Mouse (Mus musculus): ENCODE data around the gene Pabpn1.

Pabpn1 gene

DNA sequence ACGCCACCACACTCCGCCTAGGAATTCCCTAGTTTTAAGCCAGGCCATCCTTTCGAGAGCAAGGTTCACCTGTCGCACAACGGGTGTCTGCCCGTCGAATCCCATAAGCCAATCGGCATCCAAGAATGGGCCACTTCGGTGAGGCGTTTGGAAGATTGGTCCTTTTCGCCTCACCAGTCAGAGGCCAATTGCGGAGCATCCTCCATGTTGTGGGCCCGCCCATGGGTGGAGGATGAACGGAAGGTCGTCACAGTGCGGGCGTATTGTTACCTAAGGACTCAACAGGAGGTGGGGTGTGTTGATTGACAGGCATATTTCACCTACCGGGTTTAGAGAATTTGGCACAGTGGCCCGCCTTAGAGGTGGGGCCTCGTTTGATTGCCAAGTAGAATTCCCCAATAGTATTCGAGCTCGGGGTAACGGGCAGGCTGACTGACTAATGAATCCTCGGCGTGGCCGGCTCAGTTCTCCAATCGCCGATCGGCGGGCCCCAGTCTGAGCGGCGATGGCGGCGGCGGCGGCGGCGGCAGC, 1.4 kb downstream of the Pabpn1 start:
- peak; percentile 98 for DNase-seq (ENCODE audit: low read depth, low spot score)

DNA sequence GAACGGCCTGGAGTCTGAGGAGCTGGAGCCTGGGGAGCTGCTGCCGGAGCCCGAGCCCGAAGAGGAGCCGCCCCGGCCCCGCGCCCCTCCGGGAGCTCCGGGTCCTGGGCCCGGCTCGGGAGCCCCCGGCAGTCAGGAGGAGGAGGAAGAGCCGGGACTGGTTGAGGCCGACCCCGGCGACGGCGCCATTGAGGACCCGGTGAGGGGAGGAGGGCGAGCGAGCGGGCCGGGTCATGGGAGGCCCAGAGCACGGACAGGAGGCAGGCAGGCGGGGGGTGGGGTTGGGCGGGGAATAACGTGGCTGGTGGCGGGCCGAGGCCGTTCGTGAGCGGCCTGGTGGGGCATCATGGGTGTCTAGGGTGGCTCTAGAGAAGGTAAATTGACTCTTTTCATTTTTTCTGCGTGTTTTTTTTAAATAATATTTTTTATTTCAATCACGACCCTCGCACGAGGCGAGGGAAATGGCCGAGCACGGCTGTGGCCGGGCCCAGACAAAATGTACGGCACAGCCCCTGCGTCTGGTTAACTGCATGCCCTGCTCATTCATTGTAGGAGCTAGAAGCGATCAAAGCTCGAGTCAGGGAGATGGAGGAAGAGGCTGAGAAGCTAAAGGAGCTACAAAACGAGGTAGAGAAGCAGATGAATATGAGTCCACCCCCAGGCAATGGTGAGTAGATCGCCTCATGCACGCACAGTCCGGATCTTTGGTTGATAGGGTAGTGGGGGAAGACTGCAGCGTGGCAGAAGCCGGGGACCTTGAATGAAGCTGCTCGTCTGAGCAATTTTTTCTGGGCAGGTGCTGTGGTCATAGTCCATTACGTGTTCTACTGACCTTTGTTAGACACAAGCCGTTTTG, 2.2 kb downstream of the Pabpn1 start:
- DNase-seq (ENCODE audit: low read depth, low spot score), result no peak

- no peak for DNase-seq (ENCODE audit: low read depth, low spot score)
These were observed 5.1 kb downstream of the Pabpn1 start for GRCm38 (mm10) chr14:54897445-54897844.

DNA sequence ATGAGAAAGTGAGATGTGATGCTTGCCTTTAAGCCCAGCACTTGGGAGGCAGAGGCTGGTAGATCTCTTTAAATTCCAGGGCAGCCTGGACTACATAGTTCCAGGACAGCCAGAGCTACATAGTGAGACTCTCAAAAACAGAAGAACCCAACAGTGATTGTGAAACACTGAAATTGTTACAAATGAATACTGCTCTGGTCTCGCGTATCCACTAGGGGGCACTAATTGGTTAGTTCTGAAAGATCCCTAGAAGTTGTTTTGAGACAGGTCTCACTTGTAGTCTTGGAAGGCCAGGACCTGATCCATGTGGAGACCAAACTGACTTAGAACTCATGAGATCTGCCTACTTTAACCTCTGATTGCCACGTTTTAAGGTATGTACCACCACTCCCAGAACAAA, 8.1 kb downstream of the Pabpn1 start:
- DNase-seq (ENCODE audit: low read depth, low spot score), result peak; percentile 53

GRCm38 (mm10) chr14:54903641-54904040, 11.3 kb downstream of the Pabpn1 start:
- no peak for DNase-seq (ENCODE audit: low read depth, low spot score)

GRCm38 (mm10) chr14:54908682-54909081, 16.4 kb downstream of the Pabpn1 start:
- no peak for DNase-seq (ENCODE audit: low read depth, low spot score)

DNA sequence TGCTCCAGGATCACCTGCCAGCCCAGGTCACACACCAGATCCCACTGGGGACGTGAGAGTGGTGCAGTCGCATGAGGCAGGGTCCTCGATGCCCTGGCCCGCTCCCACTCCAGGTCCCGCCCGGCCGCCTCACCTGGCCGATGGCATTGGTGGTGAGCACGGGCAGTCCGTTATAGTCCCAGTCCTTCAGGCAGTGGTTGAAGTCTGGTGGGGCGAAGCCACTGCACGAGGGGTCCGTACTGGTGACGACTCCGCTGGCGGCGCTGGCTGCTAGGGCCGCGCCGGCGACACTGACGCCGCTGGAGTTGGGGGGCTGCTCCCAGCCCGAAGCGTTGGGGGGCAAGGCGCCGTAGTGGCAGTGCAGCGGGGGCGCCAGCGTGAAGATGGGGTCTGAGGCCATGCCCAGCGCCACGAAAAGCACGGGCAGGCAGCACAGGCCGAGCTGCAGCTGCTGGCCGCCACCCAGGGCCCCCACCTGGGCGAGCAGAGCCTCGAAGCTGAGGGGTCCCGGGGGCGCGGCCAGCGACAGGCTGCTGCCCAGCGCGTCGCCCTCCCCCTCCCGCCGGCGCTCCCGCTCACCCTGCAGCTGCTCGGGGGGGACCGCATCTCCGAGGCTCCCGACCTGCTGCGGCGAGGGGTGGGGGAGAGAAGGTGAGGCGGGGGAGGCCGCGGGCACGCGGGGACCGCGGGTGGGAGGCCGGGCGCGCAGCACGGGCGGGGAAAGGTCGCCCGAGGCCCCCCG, 20.0 kb downstream of the Pabpn1 start:
- DNase-seq (ENCODE audit: low read depth, low spot score), result no peak

GRCm38 (mm10) chr14:54912886-54913285, 20.6 kb downstream of the Pabpn1 start, which contains the start of gene Slc22a17:
Slc22a17 (minus strand) TSS chr14:54913132.
- DNase-seq (ENCODE audit: low read depth, low spot score), result no peak

DNA sequence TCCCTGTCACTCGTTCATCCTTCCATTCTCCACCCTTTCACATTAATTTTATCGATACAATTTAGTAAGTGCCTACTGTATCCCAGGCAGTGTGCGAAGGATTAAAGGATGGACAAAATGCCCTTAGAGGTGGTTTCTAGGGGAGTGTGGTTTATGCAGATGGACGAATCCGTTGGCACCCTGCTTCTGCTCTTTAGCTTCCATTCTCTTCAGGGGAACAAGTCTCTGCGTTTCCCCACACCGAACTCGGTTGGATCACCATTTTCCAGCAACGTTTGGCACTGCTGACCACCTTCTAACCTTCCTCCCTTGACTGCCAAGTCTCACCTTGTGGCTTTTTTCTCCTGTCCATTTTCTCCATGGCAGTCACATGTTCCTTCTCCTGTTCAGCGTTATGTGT, 21.0 kb downstream of the Pabpn1 start:
- DNase-seq (ENCODE audit: low read depth, low spot score), result no peak

GRCm38 (mm10) chr14:54920076-54920685, 27.9 kb downstream of the Pabpn1 start:
- DNase-seq (ENCODE audit: low read depth, low spot score), result no peak

GRCm38 (mm10) chr14:54924641-54925348, 32.5 kb downstream of the Pabpn1 start:
- DNase-seq (ENCODE audit: low read depth, low spot score), result no peak

DNA sequence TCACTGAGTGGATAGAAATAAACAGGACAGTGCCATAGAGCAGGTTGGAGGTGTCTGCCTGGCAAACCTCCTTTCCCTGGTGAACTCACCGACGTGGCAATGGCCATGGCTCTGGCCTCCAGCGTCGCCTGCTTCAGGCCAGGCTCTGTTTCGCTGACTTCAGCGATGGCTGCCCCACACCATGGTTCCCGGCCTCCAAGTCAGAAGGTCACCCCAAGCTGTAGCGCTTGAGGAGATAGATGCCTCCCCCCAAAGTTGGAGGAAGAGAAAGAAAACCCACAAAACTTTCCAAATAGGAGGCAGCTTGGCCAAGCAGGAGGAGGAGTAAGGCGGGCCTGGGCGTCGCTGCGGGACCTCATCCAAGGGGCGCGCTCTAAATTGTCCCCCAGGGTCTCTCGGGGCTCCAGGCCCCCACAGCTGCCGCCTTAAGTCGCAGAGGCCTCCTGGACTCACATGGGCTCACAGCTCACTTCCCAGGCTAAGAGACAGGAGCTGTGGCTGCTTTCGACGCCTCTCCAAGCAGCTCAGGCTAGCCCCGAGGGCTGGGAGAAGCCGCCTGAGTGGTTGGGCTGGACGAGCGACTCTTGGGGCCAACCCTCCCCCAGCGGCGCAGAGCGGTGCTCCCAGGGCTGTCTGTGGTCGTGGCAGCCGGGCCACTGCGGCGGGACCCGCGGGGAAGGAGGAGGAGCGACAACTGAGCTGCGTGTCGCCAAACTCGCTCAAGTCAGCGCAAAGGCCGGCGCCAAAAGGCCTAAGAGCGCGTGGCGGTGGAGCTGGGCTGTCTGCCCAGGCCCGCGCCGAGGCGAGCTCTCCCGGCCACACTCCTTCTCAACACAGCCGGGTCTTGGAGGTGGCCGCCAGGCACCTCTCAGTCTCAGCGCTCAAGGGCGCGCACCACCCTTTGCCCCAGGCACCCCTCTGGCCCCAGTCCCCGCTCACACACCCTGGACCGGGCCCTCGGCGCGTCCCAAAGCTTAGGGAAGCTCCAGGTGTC, 33.3 kb downstream of the Pabpn1 start, which contains the start of gene Efs:
Gene Efs (minus strand): TSS at position 778 of the 994 bp plus-strand sequence.
- no peak for DNase-seq (ENCODE audit: low read depth, low spot score)

- DNase-seq (ENCODE audit: low read depth, low spot score), result no peak
These were observed 34.3 kb downstream of the Pabpn1 start for GRCm38 (mm10) chr14:54926401-54927158.

- no peak for DNase-seq (ENCODE audit: low read depth, low spot score)
These were observed 35.0 kb downstream of the Pabpn1 start for GRCm38 (mm10) chr14:54927296-54927695.

- no peak for DNase-seq (ENCODE audit: low read depth, low spot score)
These were observed 37.5 kb downstream of the Pabpn1 start for GRCm38 (mm10) chr14:54929801-54930200.

DNA sequence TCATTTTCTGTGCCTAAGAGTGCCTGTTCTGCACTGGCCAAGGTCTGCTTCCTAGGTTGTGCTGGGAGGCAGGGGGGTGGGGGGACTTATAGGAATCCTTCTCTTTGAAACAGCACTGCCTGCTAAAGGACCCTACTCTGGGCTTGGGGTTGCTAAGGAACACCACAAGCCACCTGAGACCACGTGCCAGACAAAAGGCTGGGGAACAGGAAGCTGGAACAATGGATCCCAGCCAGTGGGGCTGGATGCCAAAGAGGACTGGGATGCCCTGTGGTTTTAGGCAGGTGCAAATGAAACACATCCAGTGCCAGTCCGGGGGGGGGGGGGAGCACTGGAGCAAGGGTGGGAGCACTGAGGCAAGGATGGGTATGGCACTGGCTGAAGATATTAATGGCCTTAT, 38.1 kb downstream of the Pabpn1 start:
- no peak for DNase-seq (ENCODE audit: low read depth, low spot score)

DNA sequence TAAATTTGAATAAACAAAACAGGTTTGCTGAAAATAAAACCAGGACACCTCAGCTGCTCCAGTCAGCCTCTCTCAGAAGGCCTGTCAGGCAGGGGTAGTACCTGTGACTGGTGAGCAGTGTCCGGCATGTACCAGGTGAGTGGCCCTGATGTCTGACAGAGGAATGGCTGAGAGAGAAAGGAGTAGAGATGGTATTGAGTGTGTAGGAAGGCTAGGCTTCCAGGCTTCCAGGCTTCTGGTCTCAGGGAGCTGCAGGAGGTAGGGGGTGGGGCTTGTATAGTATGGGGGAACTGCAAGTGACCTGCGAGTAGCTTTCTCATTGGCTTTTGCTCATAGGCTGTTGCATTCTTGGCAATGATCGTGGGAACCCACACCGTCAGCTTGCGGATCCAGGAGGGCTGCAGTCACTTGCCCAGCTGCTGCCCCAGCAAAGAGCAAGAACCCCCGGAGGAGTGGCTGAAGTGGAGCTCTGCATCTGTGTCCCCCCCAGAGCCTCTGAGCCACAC, 40.4 kb downstream of the Pabpn1 start, which contains the start of gene Il25:
Gene Il25 (plus strand): TSS at position 51 of the 506 bp plus-strand sequence.
- no peak for DNase-seq (ENCODE audit: low read depth, low spot score)

DNA sequence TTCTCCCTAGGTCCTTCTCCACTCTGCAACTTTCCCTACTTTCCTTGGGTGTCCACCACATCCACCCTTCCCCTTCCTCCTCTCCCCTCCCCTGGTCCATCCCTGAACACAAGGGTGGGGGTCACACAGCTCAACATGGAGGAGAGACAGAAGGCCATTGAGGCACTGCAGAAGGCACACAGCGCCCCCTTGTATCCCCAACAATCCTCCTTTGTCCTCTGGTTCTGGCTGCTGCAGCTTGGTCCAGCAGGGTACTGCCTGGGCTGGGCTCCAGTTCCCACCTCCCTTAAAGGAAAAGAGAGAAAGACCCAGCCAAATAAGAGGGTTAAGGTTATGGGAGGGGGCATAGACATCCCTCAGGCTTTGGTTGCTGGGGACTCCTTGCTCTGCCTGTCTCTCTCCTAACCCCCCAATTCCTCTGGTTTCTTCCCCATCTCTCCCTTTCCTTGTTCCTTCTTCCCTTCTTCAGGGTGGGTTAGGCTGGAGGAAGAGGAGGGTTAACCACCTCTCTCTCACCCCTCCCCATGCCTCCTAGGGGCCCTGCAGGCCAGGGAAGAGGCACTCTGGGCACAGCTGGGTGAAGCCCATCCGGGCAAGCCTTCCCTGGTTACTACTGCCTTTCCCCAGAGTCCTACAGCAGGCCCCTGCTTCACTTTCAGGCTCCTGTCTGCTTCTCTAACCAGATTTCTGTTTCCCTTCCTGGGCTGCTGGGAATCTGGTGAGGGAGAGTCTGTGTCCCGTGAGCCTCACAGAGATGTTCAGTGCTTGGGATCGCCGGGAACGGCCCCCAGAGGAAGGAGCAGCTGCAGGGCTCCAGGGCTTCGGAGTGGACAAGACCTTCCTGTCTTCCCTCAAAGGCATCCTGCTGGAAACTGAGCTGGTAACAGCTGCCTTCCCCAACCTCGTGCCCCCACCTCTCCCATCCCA, 43.9 kb downstream of the Pabpn1 start, which contains the start of gene Cmtm5:
Gene Cmtm5 (plus strand): TSS at position 358 of the 927 bp plus-strand sequence.
- DNase-seq (ENCODE audit: low read depth, low spot score), result no peak
